Mouse (Mus musculus): ENCODE data around the gene Adam12.

Adam12 gene

GRCm38 (mm10) chr7:134014733-134015132 is 217.2 kb downstream of the Adam12 start:
- in situ Hi-C loops (cut with MboI, MseI) = no loop called here

DNA sequence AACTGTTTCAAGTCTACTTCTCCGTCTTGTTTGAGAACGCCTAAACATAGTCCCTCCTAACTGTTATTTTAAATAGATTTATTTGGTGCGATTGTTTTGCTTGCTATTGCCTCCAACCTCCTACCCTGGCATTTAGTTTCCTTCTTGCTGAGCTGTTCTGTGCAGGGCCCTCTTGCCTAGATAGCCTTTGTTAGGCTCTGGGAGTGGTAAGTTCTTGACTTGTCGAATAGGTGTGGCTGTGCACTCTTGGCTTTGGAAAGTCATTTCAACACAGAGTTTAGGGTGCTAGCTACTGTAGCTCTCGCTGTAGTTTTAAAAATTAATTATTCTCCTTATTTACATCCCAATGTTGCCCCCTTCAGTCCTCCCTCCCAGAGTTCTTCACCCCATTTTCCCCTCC is 222.8 kb downstream of the Adam12 start:
- in situ Hi-C loops (cut with MboI, MseI) = no loop called here

DNA sequence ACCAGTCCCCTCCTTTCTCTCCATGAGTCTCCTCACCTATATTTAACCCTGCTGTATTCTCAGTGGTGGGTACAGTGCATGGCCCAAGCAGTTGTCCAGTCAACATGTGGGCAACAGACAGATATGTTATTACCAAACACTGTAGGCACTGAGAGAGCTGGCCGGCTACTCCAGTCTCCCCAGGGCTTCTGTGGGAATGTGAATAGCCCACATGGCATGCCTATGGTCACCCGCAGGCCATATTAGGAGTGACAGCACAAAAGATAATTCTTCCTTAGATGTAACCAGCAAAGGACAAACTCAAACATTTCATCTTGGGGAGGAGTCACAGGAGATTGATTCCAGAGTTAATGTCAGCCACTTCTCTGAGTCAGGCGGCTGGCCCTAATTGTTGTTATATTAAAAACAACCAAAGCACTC is 224.0 kb downstream of the Adam12 start:
- in situ Hi-C loops (cut with MboI, MseI) = no loop called here

DNA sequence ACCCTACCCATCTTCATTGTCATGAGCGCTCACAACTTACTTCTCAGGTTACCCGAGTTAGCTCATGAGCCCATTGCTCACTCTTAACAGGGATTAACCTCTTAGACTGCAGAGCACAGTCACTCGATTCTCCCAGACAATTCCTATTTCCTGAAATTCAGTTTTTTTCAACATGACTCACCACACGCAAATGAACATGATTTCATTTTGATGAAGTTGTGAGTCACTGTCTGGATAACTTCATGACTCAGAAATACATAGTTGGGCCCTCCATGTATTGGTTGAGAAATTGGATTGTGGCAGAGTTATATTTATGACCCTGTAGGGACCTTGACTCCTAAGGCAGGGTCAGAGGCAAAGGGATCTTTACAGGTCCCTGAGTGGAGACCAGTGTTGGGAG is 230.4 kb downstream of the Adam12 start:
- in situ Hi-C loops (cut with MboI, MseI) = no loop called here

GRCm38 (mm10) chr7:133990930-133991329 is 241.0 kb downstream of the Adam12 start:
- in situ Hi-C loops (cut with MboI, MseI) = loop anchor here (10.0 kb wide), 1 partner anchor 126 kb away; no protein-coding TSS in a partner anchor

GRCm38 (mm10) chr7:133988356-133988755 is 243.6 kb downstream of the Adam12 start:
- in situ Hi-C loops (cut with MboI, MseI) = no loop called here

- in situ Hi-C loops (cut with MboI, MseI) = no loop called here
Observed at GRCm38 (mm10) chr7:133986201-133986600, 245.7 kb downstream of the Adam12 start.

GRCm38 (mm10) chr7:133985648-133986047 is 246.3 kb downstream of the Adam12 start:
- in situ Hi-C loops (cut with MboI, MseI) = no loop called here

GRCm38 (mm10) chr7:133976388-133977122 is 255.4 kb downstream of the Adam12 start:
- in situ Hi-C loops (cut with MboI, MseI) = no loop called here

DNA sequence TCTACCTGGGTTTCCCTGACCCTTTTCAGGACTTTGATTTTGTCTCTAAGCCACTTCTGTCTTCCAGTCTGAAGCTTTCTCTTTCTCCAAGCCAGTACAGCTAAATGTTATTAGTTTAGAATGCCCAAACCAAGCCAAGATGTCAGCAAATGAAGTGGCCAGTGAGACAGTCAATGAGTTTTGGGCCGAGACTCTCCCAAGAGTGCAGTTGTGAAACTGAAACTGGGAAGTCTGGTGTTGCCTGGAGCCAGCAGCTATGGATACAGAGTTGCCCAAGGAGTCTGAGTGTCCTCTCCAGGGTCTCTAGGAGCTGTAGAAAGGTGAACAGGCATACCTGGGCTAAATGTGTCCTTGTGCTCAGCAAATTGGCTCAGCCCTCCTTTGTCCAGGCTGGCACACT is 260.9 kb downstream of the Adam12 start:
- in situ Hi-C loops (cut with MboI, MseI) = no loop called here

- in situ Hi-C loops (cut with MboI, MseI) = no loop called here
Observed at GRCm38 (mm10) chr7:133970407-133970806, 261.5 kb downstream of the Adam12 start.

DNA sequence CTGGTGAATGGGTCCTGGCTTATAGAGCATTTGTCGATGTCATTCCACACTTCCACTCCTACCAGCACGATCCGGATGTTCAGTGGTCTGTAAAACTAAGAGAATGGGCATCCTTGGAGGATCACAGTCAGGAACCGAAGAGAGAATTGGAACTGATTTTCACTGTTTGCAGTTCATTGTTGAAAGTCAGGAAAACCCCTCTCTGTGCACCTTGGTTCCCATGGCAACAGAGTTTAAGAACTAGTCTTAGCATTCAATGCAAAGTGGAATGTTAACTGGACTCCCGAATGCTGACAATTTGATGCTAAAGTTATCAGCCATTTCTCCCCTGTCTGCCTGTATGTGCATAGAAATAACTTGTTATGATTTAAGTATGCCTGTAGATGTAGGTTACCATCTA is 264.0 kb downstream of the Adam12 start:
- in situ Hi-C loops (cut with MboI, MseI) = no loop called here

DNA sequence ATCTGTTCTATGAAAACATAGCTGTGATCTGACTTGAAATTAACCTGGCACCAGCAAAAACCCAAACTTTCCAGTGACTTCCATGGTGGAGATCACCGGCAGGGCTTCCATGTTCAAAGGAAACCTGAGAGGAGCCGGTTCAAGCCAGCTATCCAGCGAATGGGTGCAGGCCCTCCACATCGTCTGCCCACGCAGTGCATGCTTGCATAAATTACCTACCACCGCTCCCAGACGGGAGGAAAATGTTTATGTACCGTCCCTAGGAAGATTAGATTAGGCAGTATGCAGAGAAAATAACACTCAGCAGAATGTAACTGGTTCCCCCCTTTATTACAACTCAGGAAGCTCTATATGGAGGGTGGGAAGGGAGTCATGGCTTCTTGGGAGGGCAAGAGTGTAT is 268.4 kb downstream of the Adam12 start:
- in situ Hi-C loops (cut with MboI, MseI) = no loop called here

- in situ Hi-C loops (cut with MboI, MseI) = no loop called here
Observed at GRCm38 (mm10) chr7:133959200-133959599, 272.7 kb downstream of the Adam12 start.

DNA sequence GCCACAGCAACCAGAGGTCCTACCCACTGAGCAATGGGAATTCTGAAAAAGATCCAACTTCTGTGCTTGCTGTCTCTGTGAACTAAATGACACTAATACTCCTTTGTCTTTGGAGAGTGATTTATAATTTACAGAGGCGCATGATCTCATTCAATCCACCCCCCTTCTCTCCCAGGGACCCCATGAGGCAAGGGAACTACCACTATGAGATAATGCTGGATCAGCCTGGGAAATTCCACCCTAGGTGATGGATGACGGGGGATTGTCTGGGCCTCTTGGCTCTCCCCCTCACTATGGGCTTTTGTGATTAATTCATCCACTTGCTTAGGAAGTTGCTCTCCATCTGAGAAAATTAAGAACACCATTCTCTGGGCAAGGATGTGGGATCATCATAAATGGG is 274.1 kb downstream of the Adam12 start:
- in situ Hi-C loops (cut with MboI, MseI) = no loop called here

DNA sequence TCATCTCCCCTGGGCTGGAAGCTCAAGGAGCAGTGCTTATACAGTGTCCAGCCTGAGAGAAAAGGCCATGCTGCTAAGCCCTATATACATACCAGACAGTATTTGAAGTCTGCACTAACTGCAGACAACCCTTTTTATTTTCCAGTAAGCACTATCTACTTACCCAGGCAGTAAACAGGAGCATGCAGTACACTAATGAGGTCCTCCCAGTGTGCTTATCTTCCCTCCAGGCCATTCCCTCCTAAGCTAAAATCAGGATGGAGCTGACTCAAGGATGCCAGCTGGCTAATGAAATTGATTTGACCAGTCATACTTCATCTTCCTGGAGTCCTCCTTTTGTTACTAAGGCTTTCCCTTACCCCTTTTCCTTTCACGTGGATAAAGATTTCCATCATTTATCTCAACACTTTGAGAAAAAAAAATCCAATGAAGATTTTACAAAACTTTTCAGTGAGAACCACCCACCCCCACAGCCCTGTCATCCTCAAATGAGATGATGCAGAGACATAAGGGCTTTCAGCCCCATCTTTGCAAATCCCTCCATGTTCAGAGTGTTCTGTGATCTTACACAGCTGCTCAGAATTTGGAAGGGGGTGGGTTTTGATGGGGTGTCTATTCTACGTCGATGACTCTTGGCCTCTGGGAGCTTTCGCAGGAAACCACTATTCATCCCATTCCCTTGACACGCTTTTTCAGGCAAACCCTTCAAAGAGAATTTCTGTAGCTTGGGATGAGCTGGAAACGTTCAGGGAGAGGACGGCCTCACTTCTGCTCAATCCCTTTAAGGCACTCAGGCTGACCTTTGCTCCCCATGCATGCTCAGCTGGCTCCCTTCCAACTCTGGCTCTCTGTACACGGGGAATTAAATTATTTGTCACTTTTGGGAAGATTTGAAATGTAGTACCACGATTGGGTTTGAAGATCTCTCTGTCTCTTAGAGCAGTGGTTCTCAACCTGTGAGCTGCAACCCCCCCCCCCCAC is 277.5 kb downstream of the Adam12 start:
- in situ Hi-C loops (cut with MboI, MseI) = no loop called here

DNA sequence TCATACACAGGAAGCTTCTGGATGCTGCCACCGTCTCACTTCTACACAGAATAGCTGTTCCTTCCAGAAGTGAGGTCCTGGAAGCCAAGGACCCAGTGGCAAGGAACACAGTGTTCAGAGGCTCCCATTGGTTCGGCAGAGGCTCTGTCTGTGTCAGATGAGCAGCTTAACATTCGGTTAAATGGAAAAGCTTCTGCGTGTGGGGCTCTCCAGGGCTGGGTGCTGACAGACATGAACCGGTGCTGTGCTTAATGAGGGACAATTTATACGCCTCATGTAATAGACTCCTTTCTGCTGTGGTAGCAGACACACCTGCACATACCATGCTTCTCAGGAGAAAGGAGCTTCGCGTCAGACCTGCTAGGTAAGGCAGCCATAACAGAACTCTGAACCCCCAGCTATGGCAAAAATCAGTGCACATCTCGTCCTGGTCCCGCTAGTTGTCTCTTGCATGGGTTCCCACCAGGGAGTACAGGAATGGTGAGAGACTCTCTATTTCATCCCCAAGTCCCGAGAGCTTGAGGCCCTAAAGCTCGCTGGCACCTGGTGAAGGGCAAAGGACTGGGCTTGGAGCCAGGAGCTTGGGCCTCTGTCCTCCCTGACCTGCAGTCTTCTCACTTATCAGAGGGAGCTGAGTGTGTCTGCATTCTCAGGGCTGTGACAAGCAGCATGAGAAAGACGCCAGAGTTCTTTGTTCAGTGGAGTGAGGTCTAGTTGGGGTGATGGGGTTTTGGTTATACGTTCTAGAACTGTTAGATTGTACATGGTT is 280.0 kb downstream of the Adam12 start:
- in situ Hi-C loops (cut with MboI, MseI) = no loop called here

DNA sequence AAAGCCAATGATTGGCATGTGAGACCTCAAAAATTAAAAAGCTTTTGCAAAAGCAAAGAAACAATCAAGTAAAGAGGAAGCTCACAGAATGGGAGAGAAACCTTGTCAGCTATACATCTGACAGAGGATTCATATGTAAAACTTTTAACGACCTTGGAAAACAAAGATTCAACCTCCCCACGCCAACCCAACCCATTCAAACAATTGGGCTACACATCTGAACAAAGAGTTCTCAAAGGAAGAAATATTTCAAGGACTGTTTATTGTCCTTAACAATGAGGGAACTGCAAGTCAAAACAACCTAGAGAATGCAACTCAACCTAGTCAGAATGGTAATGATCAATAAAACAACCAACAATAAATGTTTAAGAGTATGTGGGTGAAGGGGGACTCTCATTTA is 284.6 kb downstream of the Adam12 start:
- in situ Hi-C loops (cut with MboI, MseI) = no loop called here

GRCm38 (mm10) chr7:133946757-133947345 is 285.1 kb downstream of the Adam12 start:
- in situ Hi-C loops (cut with MboI, MseI) = no loop called here

DNA sequence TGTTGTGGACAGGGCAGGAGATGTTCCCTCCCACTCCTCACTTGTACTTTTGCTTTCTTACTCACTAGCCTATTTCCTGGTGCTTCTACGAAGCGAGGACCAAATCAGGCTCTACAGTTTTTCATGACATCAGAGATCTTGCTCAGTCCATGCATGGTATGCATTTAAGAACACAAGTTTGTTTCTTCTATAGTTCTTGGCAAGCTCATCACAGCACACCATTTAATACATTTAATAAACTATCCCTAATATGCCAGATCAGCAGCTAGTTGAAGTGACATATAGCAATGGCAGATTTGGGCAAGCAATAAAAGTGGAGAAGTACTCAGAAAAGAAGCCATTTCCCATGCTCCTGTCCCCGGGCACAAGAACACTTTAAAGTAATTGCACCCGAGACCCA is 285.8 kb downstream of the Adam12 start:
- in situ Hi-C loops (cut with MboI, MseI) = no loop called here

GRCm38 (mm10) chr7:133940405-133940804 is 291.5 kb downstream of the Adam12 start:
- in situ Hi-C loops (cut with MboI, MseI) = no loop called here

DNA sequence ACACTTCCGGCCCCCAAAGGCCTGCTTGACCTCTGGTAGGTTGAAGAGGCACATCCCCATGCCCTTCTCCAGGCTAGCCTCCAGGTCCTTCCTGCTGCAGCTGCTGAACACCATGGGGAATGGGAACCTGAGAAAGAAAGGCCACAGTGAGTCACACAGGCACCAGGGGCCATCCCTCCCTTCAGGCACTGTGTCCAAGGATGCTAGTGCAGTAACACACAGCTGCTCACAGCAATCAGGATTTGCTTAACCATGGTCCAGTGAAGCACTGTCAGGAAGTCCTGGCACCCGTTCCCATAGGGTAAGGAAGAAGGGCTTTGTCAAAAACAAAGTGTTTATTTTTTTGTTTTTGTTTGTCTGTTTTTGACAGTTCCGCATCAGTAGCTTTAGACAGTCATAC is 294.5 kb downstream of the Adam12 start:
- in situ Hi-C loops (cut with MboI, MseI) = no loop called here

All from regulatory T cell (primary cell).